Mouse (Mus musculus) c-Kit-positive CD71-negative TER-119-negative erythroid progenitor cells, embryonic 14.5 days (primary cell): Measurements from ENCODE around the gene Slc29a1.

ENCODE experiments used
- DNase-seq: peaks from one replicate; pipeline ENCODE4 v3.0.0-alpha.2; 2013; ENCODE audit warnings: low read depth

The Slc29a1 gene

DNA sequence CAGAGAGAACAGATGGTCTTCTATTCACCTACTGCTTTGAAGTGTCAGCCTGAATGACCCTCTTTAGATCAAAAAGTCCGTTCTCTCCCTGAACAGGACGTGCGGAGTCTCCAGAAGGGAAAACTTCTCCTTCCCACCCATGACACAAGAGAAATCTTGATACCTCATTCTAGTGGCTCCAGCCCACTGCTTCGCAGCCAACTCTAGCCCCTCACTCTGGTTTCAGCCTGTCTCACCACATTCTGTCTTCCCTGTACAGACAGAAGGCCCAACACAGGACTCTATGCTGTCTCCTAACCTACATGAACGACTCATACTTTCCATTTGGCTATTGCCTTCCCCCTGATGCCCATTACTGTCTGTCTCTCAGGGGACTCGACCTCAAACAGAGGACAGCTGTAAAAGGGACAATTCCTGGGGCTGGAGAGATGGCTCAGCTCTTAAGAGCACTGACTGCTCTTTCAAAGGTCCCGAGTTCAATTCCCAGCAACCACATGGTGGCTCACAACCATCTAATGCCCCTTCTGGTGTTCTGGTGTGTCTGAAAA, 48.1 kb downstream of the Slc29a1 start:
- DNase-seq: no peak

DNA sequence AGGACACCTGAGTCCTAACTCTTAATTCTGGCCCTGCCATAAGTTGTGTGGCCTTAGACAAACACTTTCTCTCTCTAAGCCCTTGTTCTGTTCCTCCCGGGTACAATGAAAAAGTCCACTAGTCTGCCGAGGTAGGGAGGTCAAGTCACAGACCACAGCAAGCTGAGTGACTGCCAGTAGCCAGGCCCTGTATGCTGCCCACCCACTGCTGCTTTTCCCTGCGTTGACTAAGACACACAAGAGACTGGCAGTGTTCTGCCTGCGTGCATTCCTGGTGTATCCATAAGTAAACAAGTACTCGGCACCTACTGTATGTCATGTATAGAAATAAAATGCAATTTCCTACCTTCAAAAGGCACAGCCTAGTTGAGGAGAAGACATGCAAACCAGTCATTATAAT, 49.2 kb downstream of the Slc29a1 start:
- no peak for DNase-seq

DNA sequence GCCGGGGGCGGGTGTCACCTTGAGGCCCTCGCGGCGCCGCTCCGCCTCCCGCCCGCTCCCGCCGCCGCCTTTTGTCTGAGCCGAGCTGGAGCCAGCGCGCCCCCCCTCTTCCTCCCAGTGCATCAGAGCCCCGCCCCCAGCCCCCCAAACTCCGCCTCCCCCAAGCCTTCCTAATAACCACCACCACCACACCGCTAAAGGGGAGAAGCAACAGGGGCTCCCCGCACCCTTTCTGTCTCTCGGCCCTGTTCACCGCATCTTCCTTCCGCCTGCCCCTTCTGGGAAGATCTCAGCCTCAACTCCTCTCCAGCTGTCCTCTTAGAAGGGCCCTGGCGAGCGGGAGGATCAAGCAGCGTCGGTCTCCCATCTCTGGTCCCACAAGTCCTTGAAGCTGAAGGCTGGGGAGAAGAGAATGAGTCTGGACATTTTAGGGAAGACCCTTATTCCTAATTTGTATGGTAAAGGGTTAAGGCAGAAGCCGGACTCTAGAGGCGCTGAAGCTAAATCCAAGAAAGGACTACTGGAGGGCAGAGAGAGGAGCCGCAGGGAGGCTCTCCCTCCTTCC, 49.7 kb downstream of the Slc29a1 start, which contains the start of gene Tmem151b:
Gene Tmem151b, minus strand, starts transcription at position 61 of the 565 bp plus-strand sequence.
- no peak for DNase-seq

DNA sequence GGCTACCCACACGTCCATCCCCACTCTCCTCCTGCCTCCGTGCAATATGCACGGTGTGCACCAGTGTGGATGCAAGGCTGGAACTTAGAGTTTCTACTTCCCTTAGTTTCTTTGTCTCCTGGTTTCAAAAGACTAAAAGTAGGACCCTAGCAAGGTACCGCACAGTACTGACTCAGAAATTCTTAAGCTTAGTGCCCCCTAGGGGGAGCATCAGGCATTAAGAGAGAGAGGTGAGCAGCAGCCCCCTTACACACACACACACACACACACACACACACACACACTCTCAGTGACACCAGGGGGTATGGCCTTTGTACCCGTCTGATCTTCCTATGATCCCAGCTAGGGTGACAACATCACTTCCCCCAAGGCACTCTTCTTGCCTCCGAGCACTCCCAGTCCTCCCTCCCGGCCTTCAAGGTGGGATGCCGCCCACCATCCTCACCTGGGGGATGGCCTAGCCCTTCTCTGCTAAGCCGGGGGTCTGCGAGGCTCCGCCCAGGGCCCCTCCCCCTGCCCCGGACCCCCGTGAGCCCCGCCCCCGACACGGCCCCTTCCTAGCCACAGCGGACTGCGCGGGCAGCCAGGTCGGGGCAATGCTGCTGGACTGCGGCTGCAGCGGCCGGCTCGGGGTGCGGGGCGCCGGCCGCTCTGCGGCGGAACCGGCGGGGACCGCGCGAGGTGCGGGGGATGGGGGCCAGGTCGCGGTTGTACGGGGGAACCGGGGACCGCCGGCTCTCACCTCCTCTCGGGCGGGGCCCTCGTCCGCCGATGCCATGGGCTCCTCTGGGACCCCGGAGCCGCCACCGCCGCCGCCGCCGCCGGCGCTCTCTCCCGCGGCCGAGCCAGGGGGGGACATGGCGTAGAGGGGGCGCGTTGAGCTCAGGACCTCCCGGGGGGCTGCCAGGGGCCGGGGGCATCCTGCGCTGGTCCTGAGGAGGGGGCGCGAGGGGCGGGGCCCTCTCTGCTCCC, 50.6 kb downstream of the Slc29a1 start:
- DNase-seq: no peak

DNA sequence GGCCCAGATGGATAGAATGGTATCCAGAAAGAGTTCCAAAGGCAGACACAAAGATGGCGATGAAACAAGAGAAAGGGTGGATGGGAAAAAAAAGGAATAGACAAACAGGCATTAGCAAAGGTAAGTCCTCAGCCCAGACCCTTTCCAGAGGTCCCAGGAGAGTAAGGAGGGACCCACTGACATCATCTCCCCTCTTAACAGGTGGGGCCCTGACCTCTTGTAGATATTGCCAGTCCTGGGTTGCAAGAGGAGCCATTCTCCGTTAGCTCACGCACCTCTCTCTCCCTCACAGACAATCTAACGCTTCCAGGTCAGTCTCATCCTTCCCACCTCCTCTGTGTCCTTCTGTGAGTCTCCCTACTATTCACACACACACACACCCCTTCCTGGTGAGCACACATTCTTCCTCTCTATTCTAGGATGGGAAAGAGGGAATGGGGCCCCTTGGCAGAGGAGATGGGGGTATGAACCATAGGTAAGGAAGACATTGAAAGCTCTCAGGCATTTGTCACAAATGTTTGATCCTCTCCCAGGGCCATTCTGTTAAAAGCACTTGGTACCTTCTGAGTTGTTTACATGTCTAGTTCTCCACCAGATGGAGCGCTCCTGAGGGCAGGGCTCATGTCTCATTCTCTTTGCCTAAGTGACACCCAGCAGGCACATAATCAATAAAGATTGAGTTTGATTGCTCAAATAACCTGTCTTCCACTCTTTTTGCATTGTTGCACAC, 51.8 kb downstream of the Slc29a1 start:
- no peak for DNase-seq

DNA sequence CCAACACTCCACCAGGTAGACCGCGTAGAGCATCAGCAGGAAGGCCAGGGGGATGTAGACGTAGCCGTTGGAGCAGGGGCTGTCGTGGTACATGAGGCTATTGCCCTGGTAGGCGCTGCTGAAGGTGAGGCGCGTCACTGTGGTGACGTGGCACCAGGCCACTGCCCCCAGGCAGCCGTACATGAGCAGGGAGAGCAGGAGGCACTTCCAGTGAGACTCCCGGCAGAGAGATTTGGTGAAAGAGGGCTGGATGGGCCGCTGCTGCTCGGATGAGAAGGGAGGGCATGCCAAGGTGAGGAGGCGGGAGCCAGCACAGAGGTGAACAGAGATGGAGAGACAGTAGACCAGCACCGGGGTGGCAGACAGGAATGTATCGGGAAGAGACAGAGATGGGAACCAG, 52.5 kb downstream of the Slc29a1 start:
- no peak for DNase-seq

DNA sequence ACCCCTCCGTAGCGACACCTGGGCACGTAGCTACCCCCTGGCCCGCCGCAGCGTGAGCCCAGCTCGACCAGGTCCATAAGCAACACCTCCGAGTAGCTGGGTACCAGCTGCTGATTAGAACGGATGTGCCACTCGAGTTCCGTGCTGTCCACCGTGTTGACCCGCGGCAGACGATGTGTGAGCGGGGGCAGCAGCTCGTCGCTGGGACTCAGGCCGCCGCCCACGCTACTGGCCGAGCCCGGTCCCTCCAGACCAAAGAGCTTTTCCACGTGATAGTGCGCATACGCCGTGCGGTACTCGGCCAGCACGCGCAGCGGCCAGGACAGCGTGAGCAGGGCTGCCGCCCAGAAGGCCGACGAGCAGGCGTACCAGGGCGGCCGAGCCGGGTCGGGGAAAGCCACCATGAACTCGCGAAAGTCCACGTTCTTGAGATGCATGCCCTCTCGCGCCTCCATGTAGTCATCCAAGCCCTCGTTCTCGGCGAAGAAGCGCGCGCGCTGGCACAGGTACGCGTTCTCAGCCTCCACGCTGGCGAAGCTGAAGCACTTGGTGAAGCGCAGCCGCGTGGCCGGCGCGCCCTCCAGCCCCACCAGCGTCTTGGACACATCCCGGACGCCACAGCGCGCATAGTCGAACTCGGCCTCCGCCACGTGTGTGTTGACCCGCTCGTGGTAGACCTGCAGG, 54.0 kb downstream of the Slc29a1 start:
- DNase-seq: no peak

DNA sequence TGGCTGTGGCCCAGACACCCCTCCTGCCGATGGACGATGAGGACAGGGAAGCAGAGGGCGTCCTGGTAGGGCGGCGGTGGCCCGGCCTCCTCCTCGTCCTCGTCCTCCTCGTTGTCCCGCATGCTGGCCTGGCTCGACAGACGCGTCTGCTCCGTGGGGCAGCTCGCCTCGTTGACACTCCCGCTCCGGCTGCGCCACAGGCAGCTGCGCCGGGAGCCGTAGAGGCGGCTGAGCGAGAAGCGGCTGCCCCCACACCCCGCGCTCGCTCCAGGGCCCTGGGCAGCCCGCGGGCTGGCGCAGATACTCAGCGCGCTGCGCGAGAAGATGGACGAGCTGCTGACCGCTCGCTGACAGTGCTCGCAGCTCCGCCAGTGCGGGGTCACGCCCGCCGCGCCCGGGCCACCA, 54.5 kb downstream of the Slc29a1 start:
- DNase-seq: no peak

DNA sequence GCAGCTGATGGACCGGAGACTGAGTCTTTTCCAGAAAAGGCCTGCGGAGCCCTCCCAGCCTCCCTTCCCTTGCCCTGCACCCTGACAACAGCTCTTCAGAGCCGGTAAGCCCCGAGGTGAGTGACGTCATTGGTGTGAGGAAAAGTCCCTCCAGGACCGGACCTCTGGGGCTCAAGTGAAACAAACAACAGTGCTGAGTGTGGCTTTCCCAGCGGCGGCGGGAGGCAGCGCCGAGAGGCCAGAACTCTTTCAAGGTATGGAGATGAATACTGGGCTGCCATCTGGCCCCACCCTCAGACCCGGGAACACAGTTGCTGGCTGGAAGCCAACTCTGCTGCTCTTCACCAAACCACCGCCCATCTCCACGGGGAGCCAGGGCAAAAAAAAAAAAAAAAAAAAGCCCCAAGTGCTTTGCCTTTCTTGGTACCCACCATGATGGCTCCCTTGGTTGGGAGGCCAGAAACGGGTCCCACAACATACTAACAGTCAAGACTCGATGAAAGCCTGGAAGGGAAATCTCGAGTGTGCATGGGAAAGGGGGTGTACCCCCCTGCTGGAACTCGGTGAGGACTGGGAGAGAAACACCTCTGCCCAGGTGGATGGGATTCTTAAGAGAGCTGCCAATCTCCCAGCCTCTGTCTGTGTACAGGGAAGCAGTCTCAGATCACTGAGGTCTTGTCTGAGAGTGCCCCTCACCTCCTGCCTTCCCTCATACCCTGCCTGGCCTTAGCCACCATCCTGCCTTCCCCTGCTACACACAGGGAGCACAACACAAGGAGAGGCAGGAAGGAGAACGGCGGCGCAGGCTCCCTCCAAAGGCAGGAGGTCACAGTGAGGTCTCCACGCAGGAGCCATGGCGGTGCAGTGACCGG, 55.2 kb downstream of the Slc29a1 start:
- no peak for DNase-seq

DNA sequence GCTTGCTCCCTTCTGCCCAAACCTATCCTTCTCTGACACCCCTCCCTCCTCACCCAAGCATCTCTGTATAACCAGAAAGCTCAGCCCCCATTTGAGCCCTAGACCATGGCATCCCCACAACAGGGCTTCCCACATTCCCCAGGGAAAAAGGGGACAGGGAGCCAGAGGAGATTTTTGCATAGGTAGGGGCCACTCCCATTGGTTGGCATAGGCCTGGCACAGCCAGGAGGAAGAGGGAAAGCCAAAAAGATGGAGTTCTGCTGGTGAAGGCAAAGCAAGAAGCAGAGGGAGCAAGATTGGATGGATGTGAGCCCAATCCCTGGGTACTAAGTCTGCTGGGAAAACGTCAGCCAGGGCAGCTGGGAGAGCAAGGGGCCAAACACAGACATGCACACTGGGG, 56.3 kb downstream of the Slc29a1 start:
- no peak for DNase-seq

DNA sequence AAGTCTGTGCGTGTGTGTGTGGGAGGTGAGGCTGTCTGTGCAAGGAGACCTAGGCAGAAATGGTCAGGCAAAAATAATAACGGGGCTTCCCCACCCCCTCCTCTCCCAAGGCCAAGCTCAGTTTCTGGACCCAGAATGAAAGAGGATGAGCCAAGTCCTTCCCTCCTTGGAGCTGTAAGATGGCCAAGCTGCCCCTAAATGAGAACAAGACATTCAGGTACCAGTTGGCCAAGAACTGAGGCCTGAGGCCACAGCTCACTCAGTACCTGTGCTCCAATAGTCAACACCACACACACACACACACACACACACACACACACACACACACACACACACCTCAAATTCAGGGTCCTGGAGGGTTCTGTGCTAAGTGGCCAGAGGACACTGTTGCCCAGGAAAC, 56.7 kb downstream of the Slc29a1 start:
- no peak for DNase-seq

DNA sequence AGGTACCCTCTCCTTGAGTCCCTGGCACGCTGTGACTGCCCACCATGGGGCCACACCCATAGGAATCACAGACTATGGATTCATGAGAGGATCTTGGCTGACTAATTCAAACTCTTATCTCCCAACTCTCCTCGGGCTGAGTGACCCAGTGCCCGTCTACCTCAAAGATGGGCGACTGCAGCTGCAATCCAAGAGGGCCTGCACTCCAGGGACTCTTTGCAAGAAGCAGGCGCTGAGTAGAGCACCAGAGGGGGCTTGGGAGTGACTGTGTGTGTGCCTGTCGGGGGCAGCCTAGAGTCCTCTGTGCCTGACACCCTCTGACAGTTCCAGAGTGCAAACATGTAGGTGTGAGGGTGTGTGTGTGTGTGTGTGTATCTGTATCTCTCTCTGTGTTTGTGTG, 57.3 kb downstream of the Slc29a1 start:
- no peak for DNase-seq

DNA sequence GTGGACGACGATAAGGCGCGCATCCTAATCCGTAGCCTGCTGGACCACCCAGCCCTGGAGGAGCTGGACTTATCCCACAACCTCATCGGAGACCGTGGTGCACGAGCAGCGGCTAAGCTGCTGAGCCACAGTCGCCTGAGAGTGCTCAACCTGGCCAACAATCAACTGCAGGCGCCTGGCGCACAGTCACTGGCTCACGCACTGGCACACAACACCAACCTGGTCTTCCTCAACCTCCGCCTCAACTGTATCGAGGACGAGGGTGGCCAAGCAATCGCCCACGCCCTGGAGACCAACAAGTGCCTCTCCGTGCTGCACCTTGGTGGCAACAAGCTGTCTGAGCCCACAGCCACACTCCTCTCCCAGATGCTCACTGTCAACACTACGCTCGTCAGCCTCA, 59.7 kb downstream of the Slc29a1 start:
- DNase-seq: no peak

DNA sequence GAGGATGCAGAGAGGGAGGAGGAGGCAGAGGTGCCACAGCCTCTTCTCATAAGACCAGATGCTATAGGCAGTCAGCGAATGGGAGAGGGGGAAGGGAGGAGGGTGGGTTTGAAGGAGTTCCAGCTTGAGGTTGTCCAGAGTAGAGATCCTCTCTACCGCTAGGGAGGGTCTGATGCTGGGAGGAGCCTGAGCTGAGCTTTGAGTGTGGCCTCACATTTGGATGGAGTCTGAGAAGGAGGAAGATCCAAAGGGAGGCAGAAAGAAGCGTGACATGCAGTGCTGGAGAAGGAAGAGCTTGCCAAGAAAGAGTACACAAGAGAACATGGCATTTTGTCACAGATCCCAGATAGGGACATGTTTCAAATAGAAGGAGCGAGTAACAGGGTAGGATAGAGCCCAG, 61.0 kb downstream of the Slc29a1 start:
- no peak for DNase-seq

DNA sequence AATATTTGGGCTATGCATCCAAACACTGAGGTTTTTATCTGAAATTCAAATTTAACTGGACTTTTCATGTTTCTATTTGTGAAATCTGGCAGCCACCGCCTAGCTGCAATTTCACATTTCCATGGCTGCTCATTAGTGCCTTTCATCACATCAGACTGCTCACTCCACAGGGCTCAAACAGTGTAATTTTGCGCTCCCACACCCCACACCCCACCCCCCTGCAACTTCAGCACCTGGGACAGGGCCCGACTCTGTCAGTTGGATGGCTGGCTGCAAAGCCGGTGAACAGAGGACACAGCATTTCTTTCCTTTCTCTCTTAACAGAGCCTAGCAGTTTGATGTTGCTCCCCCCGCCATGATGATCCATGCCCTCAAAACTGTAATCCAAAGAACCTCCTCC, 63.1 kb downstream of the Slc29a1 start:
- no peak for DNase-seq
